Mouse (Mus musculus) layer of hippocampus, adult 11-12 months (tissue): ENCODE measurements around the gene Rab44.
"Not testable (repeated sequence)": the region's sequence is repeated elsewhere in the genome, so short reads cannot be mapped to it uniquely, and the experiment has no call there.

Experiments
- DNase-seq: peaks from one replicate; pipeline ENCODE4 v3.0.0; 2022; ENCODE audit warnings: low spot score

Rab44 gene

GRCm38 (mm10) chr17:29113591-29114352 is at the start of gene Rab44:
Rab44 (plus strand) TSS chr17:29114145.
- DNase-seq: no peak

GRCm38 (mm10) chr17:29065245-29065940 is 48.6 kb upstream of the Rab44 start:
- no peak for DNase-seq

- no peak for DNase-seq
Measured at GRCm38 (mm10) chr17:29065971-29066370, 48.0 kb upstream of the Rab44 start.

GRCm38 (mm10) chr17:29067416-29067815 is 46.5 kb upstream of the Rab44 start:
- DNase-seq: not testable (repeated sequence)

GRCm38 (mm10) chr17:29067847-29068246 is 46.1 kb upstream of the Rab44 start:
- no peak for DNase-seq

GRCm38 (mm10) chr17:29069063-29069462 is 44.9 kb upstream of the Rab44 start:
- DNase-seq: no peak

- no peak for DNase-seq
Measured at GRCm38 (mm10) chr17:29071820-29072219, 42.1 kb upstream of the Rab44 start.

GRCm38 (mm10) chr17:29072701-29073307 is 41.1 kb upstream of the Rab44 start:
- no peak for DNase-seq

GRCm38 (mm10) chr17:29073313-29073712 is 40.6 kb upstream of the Rab44 start:
- DNase-seq: no peak

GRCm38 (mm10) chr17:29074085-29074484 is 39.9 kb upstream of the Rab44 start:
- DNase-seq: no peak

GRCm38 (mm10) chr17:29076235-29076634 is 37.7 kb upstream of the Rab44 start:
- DNase-seq: no peak

GRCm38 (mm10) chr17:29077786-29078509 is 36.0 kb upstream of the Rab44 start:
- DNase-seq: peak; percentile 55

GRCm38 (mm10) chr17:29078519-29079383 is 35.2 kb upstream of the Rab44 start:
- peak; percentile 63 for DNase-seq

- no peak for DNase-seq
Measured at GRCm38 (mm10) chr17:29080758-29081617, 33.0 kb upstream of the Rab44 start.

- DNase-seq: no peak
Measured at GRCm38 (mm10) chr17:29081618-29082381, 32.1 kb upstream of the Rab44 start.

- peak; percentile 2 for DNase-seq
Measured at GRCm38 (mm10) chr17:29083586-29083985, 30.4 kb upstream of the Rab44 start.

GRCm38 (mm10) chr17:29084656-29085055 is 29.3 kb upstream of the Rab44 start:
- peak; percentile 3 for DNase-seq

GRCm38 (mm10) chr17:29085266-29085665 is 28.7 kb upstream of the Rab44 start:
- DNase-seq: peak; percentile 0

GRCm38 (mm10) chr17:29086916-29087315 is 27.0 kb upstream of the Rab44 start:
- DNase-seq: peak; percentile 1

GRCm38 (mm10) chr17:29090776-29091175 is 23.2 kb upstream of the Rab44 start, which contains the start of gene Cdkn1a:
Cdkn1a (plus strand) TSS chr17:29090976.
- peak; percentile 2 for DNase-seq
